Mouse (Mus musculus): ENCODE measurements at regions not wholly inside any gene's neighbourhood (a gene's known extent, or its start where the extent isn't known, plus 50 kb on each side); places are given as distances from the start of the nearest gene placed in this dataset.
A peak's percentile ranks its signal among the peaks of the same experiment; 100 is the strongest.

DNA sequence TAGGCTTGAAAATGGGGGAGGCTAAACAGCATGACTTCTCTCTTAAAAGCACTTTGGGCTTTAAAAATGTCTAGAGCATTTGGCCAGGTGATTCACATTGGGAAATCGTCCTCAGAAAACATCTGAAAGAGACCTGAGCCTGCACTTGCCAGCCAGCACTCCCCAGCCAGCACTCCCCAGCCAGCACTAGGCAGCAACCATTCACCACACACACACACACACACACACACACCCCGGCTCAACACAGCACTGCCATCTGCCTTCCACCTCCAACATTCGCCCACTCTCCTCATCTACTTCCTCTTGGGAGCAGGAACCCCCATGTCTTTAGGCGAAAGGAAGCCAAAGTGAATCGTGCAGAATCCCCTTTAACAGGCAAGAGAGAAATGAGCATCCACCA is 85.4 kb downstream of the Atp23 start:
- DNase-seq (ENCODE audit: low read depth, low spot score) = no peak

DNA sequence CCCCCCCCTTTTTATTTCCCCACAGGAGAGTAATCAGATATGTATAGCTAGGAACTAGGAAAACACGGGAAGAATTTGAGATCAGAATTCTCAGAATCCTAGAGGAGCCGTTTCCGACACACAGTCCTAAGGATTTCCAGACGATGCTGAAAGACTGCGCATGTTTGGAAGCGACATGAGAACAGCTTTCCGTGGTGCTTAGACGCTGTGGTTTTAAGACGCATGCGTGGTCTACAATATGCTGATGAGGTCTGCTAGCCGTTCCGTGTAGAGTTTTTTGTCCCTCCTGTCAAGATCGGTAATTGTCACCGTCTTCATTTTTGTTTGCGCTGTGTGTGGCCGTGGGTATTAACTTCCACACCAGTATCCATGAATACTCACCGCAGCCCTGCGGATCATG is 86.2 kb downstream of the Atp23 start:
- DNase-seq (ENCODE audit: low read depth, low spot score) = no peak

DNA sequence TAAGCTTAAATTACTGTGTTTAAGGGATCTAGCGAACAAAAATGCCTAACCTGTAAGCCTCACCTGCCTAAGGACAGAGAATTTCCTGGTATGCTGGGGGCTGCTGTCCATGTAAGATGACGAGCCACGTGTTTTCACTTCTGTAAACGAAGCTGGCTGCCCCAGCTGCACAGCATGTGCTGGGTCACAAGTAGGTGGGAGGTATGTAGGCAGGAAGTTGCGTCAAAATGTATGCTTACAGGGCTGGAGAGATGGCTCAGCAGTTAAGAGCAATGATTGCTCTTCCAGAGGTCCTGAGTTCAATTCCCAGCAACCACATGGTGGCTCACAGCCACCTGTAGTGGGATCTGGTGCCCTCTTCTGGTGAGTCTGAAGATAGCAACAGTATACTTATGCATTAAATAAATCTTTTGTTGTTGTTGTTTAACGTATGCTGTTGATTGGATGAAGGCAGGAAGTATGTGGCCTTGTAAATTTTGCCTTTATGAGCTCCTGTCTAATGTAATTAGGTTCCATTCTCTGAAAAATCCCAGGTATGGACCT is 88.0 kb downstream of the Atp23 start:
- peak; percentile 33 for DNase-seq (ENCODE audit: low read depth, low spot score)

DNA sequence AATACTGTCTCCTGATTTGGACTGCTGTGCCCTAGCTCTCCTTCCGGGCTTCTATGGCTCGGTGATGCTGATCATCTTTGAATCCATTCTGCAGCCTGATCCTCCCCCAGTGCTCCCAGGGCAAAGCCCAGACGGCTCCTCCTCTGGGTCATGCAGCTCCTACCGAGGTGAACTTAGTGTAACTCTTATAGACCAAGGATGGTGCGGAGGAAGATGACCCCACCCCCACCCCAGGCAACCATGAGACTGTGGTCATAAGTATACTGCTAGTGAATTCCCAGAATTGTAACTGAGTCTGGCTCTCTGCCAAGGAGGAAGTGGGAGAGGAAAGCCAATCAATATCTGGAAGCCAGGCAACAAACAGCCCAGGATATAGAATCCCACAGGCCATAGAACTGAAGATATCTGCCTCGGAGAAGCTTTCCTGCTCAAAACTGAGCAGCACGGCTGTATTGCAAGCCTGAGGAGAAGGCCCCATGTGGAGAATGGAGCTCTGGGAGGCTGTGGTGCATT is 88.9 kb downstream of the Atp23 start:
- DNase-seq (ENCODE audit: low read depth, low spot score) = no peak

DNA sequence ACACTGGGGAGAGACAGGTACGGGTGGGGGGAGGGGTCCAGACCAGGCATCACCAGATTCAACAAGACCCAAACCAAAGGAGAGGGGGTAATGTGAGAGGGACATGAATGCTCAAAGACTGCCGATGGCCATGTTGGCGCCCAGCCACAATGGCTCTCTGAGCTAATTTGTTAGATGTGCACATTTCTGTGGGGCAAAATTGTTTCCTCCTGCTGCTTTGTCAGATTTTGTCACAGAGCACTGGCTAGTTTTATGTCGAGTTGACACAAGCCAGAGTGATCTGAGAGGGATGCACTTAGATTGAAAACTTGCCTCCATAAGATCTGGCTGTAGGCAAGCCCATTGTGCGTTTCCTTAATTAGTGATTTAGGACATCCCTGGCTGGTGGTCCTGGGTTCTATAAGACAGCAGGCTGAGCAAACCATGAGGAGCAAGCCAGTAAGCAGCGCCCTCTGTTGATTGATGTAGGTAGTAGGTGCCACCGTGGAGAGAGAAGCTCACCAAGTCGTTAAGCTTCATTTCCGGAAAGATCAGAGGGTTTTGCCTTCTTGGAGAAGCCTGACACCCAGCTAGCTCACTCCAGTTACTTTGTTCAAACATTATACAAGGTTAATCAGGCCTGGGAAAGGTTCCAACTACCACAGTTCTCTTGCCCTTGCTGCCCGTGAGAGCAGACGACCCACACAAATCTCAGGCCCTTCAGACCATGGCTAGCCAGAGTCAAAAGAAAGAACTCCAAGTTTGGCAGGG is 90.6 kb downstream of the Atp23 start:
- DNase-seq (ENCODE audit: low read depth, low spot score) = no peak

DNA sequence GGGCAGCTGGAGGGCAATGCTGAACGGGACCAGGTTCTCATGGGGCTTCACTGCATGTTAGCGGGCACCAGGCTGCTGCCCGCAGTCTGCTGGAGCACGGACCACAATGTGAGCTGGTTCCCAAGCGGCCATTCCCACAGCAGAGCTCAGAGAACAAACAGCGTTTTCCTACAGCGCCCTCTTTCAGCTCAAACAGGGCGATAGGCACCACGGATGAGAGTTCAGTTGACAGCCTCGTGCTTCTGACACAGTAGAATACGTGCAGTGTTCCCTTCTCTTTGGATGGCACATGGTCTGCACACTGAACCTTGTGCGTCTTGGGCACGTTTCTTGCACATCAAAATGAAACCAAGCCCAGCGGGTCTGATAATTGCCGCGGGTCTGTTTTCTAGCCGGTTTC is 91.6 kb downstream of the Atp23 start:
- no peak for DNase-seq (ENCODE audit: low read depth, low spot score)

DNA sequence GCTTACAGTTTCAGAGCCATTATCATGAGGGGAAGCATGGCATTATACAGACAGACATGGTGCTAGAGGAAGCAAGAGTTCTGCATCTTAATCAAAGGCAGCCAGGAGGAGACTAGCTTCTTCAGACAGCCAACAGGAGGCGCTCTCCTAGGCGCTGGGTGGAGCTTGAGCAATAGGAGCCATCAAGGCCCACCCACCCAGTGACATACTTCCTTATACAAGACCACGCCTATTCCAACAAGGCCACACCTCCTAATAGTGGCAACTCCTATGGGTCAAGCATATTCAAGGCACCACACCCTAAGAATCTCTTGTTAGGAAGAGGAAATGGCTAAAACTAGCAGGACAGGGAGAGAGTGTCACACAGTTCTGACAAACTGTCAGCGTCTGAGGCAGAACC is 94.3 kb downstream of the Atp23 start:
- no peak for DNase-seq (ENCODE audit: low read depth, low spot score)

DNA sequence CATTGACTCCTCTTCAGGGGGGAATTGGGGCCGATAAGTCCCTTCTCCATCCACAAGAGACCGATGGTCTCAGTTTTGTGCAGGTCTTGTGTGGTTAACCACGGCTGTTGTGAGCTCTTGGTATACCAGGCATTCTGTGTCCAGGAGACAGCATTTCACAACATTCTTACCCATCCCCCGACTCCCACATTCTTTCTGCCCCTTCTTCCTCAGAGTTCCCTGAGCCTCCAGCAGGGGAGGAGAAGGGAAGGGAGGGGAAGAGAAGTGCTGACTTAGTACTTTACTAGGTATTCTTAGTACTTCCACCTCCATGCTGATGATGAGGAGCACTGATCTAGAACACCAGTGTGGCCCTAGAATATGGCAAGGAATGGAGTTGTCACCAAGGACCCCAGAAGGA is 98.4 kb downstream of the Atp23 start:
- DNase-seq (ENCODE audit: low read depth, low spot score) = no peak

DNA sequence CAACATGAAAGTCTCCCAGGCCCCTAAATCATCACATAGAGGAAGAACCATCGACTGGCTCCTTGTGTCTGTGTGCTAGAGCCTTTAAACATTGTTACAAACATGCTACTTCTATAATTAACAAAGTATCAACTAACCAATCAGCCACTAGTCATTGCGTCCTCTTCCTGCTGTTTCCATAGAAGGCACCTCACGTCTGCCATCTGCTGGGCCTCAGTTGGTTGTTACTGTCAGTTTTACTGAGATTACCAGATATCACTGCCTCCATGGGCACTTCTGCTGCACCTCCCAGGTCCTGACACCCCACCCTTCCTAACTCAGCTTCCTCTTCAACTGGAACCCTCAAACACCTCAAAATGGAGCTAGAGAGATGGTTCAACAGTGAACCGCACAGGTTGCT is 101.8 kb downstream of the Atp23 start:
- no peak for DNase-seq (ENCODE audit: low read depth, low spot score)

DNA sequence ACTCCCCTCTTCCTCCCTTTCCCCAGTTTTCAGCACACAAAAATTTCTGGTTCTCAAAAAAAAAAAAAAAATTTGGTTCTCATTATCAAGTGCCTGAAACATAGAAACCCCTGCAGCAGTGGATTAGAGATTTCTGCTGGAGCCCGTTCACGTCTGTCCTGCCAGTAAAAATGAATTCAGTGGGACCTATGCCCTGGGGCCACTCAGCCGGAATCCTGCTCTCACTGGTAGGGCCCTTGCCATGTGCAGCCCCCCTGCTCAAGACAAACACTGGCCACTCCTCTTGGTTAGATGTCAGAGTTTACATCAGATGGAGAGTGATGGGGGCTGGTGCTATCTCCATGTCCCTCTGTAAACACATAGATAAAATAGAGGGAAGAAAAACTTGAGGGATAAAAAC is 108.0 kb downstream of the Atp23 start:
- no peak for DNase-seq (ENCODE audit: low read depth, low spot score)

DNA sequence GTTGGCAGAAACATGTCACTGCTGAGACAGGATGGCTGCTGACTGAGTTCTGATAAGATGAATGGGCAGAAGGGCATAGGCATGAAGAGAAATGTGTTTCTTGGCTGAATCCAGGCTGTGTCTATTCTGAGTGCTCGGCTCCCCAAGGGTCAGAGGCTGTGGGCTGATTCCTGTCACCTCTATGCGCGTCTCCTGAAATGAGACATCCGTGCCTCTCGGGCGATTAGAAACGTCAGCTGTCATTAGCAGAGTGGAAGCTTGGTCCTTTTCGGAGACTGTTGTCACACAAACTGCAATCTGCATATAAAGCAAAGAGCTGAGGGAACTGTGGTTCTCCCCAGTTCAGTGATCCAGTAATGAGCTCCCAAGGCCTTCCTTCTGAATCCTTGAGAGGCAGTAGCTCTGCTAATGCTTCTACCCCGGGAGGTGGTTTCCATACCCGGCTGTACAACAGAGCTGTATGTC is 108.8 kb downstream of the Atp23 start:
- DNase-seq (ENCODE audit: low read depth, low spot score) = no peak

DNA sequence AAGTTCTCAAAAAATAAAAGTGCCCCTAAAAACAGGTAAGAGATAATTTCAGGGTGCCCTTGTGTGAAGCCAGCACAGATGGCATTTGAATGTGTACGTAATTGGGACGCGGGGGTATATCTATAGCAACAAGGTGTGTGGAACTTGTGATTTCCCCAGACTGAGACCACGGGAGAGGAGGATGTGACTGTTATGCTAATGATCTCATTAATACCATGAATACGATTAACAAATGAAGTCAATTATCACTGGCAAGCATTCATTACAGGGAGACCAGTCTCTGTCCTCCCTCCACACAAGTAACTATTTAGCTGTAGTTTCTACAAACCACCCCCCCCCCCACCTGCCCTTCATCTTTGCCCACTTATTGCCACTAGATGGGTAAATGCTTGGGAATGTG is 112.9 kb downstream of the Atp23 start:
- DNase-seq (ENCODE audit: low read depth, low spot score) = no peak

DNA sequence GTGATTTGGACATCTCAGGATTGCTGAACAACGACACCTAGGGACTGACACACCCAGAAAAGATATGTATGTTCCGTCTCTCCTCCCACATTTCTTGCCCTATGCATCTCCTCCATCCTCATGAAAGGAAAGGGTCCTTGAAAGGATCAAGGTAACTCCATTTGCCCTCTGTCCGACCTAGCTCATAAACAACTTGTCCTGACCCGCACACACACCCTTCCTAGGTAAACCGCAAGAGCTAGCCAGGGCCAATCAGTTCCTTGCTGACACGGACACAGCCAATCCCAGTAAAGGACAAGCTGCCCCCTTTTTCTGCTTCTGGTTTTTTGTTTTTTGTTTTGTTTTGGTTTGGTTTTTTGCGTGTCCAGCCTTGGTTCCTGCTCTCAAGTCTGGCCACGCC is 118.0 kb downstream of the Atp23 start:
- DNase-seq (ENCODE audit: low read depth, low spot score) = no peak

DNA sequence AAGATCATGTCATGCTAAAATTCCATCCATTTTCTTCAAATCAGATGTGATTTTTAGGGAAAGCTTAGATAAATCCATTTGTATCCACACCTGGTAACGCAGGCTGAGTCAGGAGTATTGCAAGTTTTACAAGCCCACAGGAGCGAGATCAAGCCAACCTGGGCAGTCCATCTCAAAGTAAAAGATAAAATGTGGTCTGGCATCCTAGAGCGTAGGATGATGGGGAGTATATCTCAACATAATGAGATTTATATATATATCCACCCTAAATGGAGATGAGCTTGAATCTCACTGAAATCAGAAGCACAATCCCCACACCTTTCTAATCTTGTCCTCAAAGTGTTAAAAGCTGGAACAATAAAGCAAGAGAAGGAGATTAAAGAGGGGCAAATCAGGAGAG is 124.6 kb downstream of the Atp23 start:
- DNase-seq (ENCODE audit: low read depth, low spot score) = no peak

DNA sequence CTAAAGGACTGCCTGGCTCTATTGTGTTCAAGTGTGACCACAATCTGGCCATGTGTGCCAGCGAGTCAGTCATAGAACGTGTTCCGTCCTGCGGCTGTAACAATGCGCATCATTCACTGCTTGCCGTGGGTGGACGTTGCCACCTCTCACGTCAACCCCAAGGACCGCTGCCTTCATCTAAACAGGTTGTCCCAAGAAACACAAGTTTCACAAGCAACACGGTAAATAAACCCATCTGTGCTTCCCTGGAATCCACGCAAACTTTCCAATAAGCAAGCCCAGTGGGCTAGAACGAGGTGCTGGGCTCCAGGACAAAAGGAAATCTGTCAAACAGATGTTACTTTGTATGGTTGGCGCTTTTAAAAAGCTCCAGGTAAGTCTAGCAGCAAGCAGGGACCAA is 125.2 kb downstream of the Atp23 start:
- DNase-seq (ENCODE audit: low read depth, low spot score) = no peak

DNA sequence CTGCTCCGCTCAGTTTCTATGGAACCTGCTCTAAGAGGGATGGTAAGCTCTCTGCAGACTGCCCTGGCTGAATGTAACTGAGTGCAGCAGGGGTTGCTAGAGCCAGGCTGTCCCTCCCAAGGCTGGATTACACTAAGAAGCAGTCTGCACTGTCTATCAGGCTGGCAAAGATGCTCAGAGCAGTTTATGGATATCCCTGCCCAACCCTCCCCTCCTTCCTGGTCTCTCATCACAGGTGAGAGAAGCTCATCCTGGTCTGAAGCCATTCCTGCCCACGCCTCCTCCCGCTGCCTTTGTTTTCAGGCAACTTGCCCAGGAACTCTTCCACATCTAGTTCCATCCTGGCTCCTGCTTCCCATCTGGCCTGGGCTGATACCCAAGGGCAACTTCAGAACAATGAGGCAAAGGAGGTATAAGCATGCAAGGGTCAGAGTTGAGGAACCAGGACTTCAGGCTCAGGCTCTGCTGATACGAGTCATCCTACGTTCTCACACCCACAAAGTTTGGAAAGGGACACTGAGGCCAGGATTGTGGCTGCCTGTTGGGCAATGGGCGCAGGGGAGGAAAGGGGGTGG is 130.6 kb downstream of the Atp23 start:
- DNase-seq (ENCODE audit: low read depth, low spot score) = no peak

DNA sequence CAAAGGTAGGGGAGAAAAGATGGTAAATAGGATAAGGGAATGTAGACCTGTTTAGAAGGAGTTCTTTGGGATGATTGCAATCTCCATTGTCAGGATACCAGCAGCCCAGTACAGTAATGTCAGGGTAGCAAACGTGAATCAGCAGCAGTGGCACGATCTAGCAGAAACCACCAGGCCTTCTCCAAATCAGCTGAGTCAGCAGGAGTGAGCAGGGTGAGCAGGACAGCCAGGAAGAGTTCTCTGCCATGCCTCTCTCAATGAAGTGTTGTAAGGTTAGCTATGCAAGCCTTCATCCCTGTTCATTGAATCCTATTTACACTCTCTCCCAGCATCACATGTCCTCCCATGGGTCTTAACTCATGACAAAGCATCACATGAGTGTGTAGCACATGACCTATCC is 135.5 kb downstream of the Atp23 start:
- DNase-seq (ENCODE audit: low read depth, low spot score) = no peak

DNA sequence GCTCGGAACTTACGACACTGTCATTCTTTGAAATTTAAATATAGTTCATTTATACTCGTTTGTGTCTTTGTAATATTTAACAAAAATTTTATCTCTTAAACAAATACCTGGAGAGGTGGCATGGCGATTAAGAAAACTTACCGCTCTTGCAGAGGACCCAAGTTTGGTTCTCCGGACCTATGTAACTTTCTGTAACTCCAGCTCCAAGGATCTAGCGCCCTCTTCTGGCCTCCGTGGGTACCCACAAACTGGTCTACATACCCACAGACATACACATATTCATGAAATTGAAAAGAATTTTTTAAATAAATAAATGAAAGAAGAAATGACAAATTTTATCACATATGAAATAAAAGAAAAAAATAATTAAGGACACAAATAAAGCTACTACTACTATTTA is 136.4 kb downstream of the Atp23 start:
- no peak for DNase-seq (ENCODE audit: low read depth, low spot score)

DNA sequence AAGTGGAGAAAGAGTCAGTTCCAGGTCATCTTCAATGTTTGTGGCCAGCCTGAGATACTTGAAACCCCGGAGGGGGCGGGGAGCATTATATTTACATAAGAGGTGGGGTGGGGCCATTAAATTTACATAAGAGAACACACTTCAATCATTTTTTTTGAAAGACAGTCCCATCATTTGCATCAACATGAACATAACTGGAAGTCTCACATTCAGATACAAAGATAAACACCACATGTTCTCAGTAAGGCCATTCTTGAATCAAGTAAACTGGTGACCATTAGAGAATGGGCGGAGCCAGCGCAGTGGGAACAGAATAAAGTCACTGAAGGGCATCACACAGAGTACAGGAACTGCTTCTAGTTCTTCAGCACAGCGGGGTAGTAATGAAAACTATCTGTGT is 137.2 kb downstream of the Atp23 start:
- DNase-seq (ENCODE audit: low read depth, low spot score) = no peak

DNA sequence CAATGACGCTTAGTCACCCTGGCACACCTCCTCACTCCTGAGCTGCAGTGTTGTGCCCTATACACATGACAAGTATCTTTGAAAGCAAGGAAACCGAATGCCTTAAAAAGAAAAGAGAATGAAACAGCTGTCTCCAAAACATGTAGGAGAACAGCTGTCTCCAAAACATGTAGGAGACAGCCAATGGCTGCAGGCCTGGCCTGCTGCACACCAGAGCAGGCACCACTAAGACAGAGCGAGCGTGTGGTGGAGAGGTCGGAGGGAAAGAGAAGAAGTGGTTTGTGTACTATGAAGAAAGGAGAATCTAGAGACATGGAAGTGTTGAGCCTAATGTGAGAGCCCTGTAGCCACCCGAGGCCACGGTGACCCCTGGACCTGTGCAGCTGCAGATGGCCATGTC is 142.5 kb downstream of the Atp23 start:
- DNase-seq (ENCODE audit: low read depth, low spot score) = no peak

DNA sequence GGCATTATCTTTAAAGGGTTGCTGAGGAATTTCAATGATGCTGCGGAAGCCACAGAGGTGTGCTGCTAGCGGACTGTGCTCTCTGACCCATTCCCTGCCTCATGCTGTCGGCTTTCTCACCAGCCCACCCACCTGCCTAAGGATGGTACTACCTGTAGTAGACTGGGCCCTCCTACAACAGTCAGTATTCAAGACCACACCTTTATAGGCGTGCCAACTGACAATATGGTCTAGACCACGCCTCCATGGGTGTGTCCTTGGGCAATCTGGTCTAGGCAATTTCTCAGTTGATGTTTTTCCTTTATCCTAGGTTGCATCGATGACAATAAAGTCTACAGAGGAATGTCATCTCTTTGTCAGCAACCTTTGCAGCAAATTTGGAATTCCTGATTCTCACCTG is 148.0 kb downstream of the Atp23 start:
- DNase-seq (ENCODE audit: low read depth, low spot score) = no peak

DNA sequence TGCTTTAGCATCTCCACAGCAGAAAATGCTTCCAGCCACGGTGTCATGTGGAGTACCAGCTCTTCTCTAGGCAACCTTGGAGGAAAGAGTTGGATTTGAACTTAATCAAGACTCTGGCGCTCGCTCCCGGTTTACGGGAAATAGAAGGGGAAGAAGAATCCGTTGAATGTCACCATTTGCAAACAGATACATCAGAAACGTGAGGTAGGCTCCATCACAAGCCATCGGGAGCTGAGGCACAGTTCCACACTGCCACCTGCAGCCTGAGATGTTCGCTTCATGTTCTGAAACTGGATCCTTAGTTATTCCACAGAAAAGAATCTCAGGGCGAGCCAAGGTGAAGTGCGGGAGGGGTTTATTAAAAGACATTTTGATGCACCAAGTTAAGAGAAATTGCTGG is 148.5 kb downstream of the Atp23 start:
- DNase-seq (ENCODE audit: low read depth, low spot score) = no peak
